Mouse (Mus musculus) embryonic facial prominence, embryonic 14.5 days (tissue): ENCODE measurements at regions not wholly inside any gene's neighbourhood (a gene's known extent, or its start where the extent isn't known, plus 50 kb on each side); places are given as distances from the start of the nearest gene placed in this dataset. TPM values are rescaled to one million over a fixed set of nuclear protein-coding genes. Genes with fewer than 3 reads are reported as not detected.

Source experiments
- ATAC-seq: fragments of 200-750 bp; cut with Nextera tagmentation; 2 replicates; pipeline ENCODE4 v1.8.0; 2017; ENCODE audit warnings: low read depth, moderate number of reproducible peaks, moderate TSS enrichment
- DNase-seq: peaks from one replicate; pipeline ENCODE4 v3.0.0-alpha.2; 2015; ENCODE audit warnings: low spot score
- H3K27ac ChIP-seq: fragments of 300-500 bp; sonication (generic); replicated peaks from 2 replicates; pipeline ENCODE4 v1.5.1; 2014; ENCODE audit warnings: low read depth, mild to moderate bottlenecking, low read length, moderate library complexity
- H3K27me3 ChIP-seq: fragments of 300-500 bp; sonication (generic); replicated peaks from 2 replicates; pipeline ENCODE4 v1.6.1; 2014; ENCODE audit warnings: low read length; ENCODE audit not compliant: control insufficient read depth, insufficient read depth
- H3K36me3 ChIP-seq: fragments of 300-500 bp; sonication (generic); 2 replicates; pipeline ENCODE4 v1.6.1; 2014; ENCODE audit warnings: low read length, mixed read lengths; ENCODE audit not compliant: control insufficient read depth, insufficient read depth
- H3K4me1 ChIP-seq: fragments of 300-500 bp; sonication (generic); 2 replicates; pipeline ENCODE4 v1.6.1; 2014; ENCODE audit warnings: antibody characterized with exemption, low read length; ENCODE audit not compliant: control insufficient read depth, insufficient read depth
- H3K4me2 ChIP-seq: fragments of 300-500 bp; sonication (generic); 2 replicates; pipeline ENCODE4 v1.6.1; 2014; ENCODE audit warnings: low read depth, mild to moderate bottlenecking, low read length, moderate library complexity, mixed read lengths
- H3K4me3 ChIP-seq: fragments of 300-500 bp; sonication (generic); 2 replicates; pipeline ENCODE4 v1.5.1; 2014; ENCODE audit warnings: low read depth, mild to moderate bottlenecking, low read length
- H3K9ac ChIP-seq: fragments of 300-500 bp; sonication (generic); 2 replicates; pipeline ENCODE4 v1.6.1; 2014; ENCODE audit warnings: low read depth, mild to moderate bottlenecking, low read length, moderate library complexity, mixed read lengths
- H3K9me3 ChIP-seq: fragments of 300-500 bp; sonication (generic); 2 replicates; pipeline ENCODE4 v1.6.1; 2016; ENCODE audit warnings: low read length; ENCODE audit not compliant: control insufficient read depth
- WGBS: fragments of 180-500 bp; shearing (Covaris S2); extraction: QIAGEN DNeasy Blood & Tissue Kit; methylation state at CpG from one replicate; pipeline ENCODE4 v1.1.7; 2014; 5-methylcytosine and 5-hydroxymethylcytosine counted together
- microRNA-seq: library from miRNA; unstranded; fragments of <30 nt; microRNA quantifications from one replicate; pipeline ENCODE4, GENCODE M21; 2016; ENCODE audit warnings: borderline number of aligned reads

- Histone ChIP-seq H3K9me3 (no peaks in the 10 kb centered on the region), H3K36me3 (no peaks in the 10 kb centered on the region), H3K27ac (no peak overlapping the region), H3K4me3 (no peak overlapping the region), H3K9ac (no peak overlapping the region), H3K4me2 (no peak overlapping the region), H3K27me3 (no peaks in the 10 kb centered on the region), H3K4me1 (0 out of 2 replicates have a peak, but pooled peaks cover 4% of the 10 kb centered on the region)
- no peak for DNase-seq
- WGBS: 61% methylated on average over 4 of the region's 4 CpGs
- ATAC-seq: no peak
Measured at GRCm38 (mm10) chr13:107074917-107075316, 53.0 kb upstream of the Kif2a start.

DNA sequence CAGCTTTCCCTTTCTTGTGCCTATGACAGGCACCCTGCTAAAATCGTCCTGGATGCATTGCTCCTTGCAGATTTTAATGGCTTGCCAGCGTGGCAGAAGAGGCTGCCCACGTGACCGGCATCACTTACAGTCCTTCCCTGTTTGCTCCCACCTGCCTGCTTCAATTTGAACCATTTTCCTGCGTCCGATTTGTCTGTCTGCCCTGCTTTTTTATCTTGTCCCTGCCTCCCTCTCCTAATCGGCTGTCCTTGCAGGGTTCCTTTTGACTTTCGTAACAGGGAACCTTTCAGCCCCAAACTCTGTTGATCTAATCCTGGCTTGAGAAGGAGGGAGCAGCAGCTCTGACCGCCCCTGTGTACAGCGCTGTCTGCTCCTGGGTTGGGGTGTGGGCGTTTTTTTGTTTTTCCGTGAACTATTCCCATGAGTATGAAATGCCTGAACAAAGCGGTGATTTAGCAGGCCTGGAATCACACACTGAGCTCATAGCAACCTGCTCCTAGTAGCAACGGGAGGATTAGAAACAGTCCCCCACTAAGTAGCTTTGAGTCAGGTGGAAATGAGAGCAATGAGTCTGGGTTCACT lies 51.2 kb upstream of the Kif2a start:
- 1% methylated on average over 14 of the region's 14 CpGs for WGBS
- peak overlapping the region; percentile 59 for H3K4me2 ChIP-seq
- ATAC-seq: peak; percentile 88
- H3K27ac ChIP-seq: peak overlapping the region; percentile 53; the same call in 1 of the 2 replicates
- H3K4me1 ChIP-seq: 0 out of 2 replicates have a peak, but pooled peaks cover 4% of the 10 kb centered on the region
- no peaks in the 10 kb centered on the region for H3K9me3 ChIP-seq
- peak overlapping the region; percentile 55 for H3K9ac ChIP-seq
- no peaks in the 10 kb centered on the region for H3K27me3 ChIP-seq
- DNase-seq: peak; percentile 60
- no peaks in the 10 kb centered on the region for H3K36me3 ChIP-seq
- H3K4me3 ChIP-seq: peak overlapping the region; percentile 28

GRCm38 (mm10) chr13:107072345-107073038 lies 50.6 kb upstream of the Kif2a start:
- Histone ChIP-seq H3K36me3 (no peaks in the 10 kb centered on the region), H3K9ac (peak overlapping the region; percentile 55), H3K9me3 (no peaks in the 10 kb centered on the region), H3K27ac (peak overlapping the region; percentile 53; the same call in 1 of the 2 replicates), H3K4me1 (0 out of 2 replicates have a peak, but pooled peaks cover 4% of the 10 kb centered on the region), H3K27me3 (no peaks in the 10 kb centered on the region), H3K4me3 (peak overlapping the region; percentile 28), H3K4me2 (peak overlapping the region; percentile 59)
- WGBS: 22% methylated on average over 11 of the region's 11 CpGs
- no peak for DNase-seq
- ATAC-seq: peak; percentile 19; the same call in 1 of the 2 replicates

Small RNA genes lying in the stretch of these regions (microRNA-seq; reads per million reads assigned to microRNA genes)
- not detected for gene Gm22118
